ENCODE assay signal across 8 mouse cellular contexts in genomic region chr8:12872983-12873356, GRCm38 (mm10). TPM values are rescaled to one million over a fixed set of nuclear protein-coding genes. Genes with fewer than 3 reads are reported as not detected.
DNase-seq lines count a peak whose midpoint lies in the region; ATAC-seq and TF ChIP-seq lines count a peak whose summit lies in the region.

No protein-coding gene starts in this region.

- no peaks in the 10 kb centered on the region for H3K9me3 ChIP-seq in heart, postnatal 0 days (replicated peaks; ENCODE audit: control insufficient read depth, low read length)
- H3K9me3 ChIP-seq in hindbrain, embryonic 12.5 days (replicated peaks): no peaks in the 10 kb centered on the region
- H3K9me3 ChIP-seq in midbrain, embryonic 13.5 days: no peaks in the 10 kb centered on the region

- peaks cover 16% of the 10 kb centered on the region for H3K4me1 ChIP-seq in heart, postnatal 0 days (ENCODE audit: control insufficient read depth, insufficient read depth)
- peaks cover 45% of the 10 kb centered on the region for H3K4me1 ChIP-seq in hindbrain, embryonic 12.5 days
- peaks cover 65% of the 10 kb centered on the region for H3K4me1 ChIP-seq in midbrain, embryonic 13.5 days (replicated peaks)

- DNase-seq in heart, postnatal 0 days (ENCODE audit: low spot score): no peak
- no peak for DNase-seq in heart, adult 11 months
- DNase-seq in ZHBTc4 (ENCODE audit: low read depth, low spot score): peak; percentile 62
- no peak for DNase-seq in spleen, postnatal 4 days (ENCODE audit: low spot score in 2 of 2)
- no peak for DNase-seq in ovary, postnatal 36 days (ENCODE audit: low spot score)

- no peak for TF ChIP-seq EP300 in heart, postnatal 0 days (IDR thresholded peaks at IDR 0.05; ENCODE audit: low read depth)

- H3K4me3 ChIP-seq in heart, postnatal 0 days (ENCODE audit: low read depth, low read length): peak overlapping the region; percentile 49
- peak overlapping the region; percentile 42 for H3K4me3 ChIP-seq in hindbrain, embryonic 12.5 days
- H3K4me3 ChIP-seq in midbrain, embryonic 13.5 days (replicated peaks): peak overlapping the region; percentile 58

- H3K4me2 ChIP-seq in heart, postnatal 0 days (ENCODE audit: low read depth, low read length): peak overlapping the region; percentile 75
- peak overlapping the region; percentile 66 for H3K4me2 ChIP-seq in hindbrain, embryonic 12.5 days (replicated peaks)
- peak overlapping the region; percentile 75 for H3K4me2 ChIP-seq in midbrain, embryonic 13.5 days (replicated peaks)

- H3K36me3 ChIP-seq in heart, postnatal 0 days (replicated peaks; ENCODE audit: control insufficient read depth, insufficient read depth, low read length): no peaks in the 10 kb centered on the region
- H3K36me3 ChIP-seq in hindbrain, embryonic 12.5 days: no peaks in the 10 kb centered on the region
- no peaks in the 10 kb centered on the region for H3K36me3 ChIP-seq in midbrain, embryonic 13.5 days

- no peak for ATAC-seq in heart, postnatal 0 days (ENCODE audit: insufficient read depth, low read depth)
- no peak; the same call in none of the 2 replicates for ATAC-seq in hindbrain, embryonic 12.5 days (ENCODE audit: low FRiP score)
- ATAC-seq in midbrain, embryonic 13.5 days: no peak
- ATAC-seq in inflammation-experienced regulatory T-cells, adult 6 months: no peak

- 16% methylated on average over 8 of the region's 9 CpGs for WGBS in heart, postnatal 0 days
- 6% methylated on average over 9 of the region's 9 CpGs for WGBS in hindbrain, embryonic 12.5 days
- WGBS in midbrain, embryonic 13.5 days: 5% methylated on average over 8 of the region's 9 CpGs

- no peak overlapping the region for H3K27ac ChIP-seq in heart, postnatal 0 days (ENCODE audit: low read depth)
- H3K27ac ChIP-seq in hindbrain, embryonic 12.5 days: no peak overlapping the region
- 0 out of 2 replicates have a peak overlapping the region, but pooled peaks have one; percentile 70 for H3K27ac ChIP-seq in midbrain, embryonic 13.5 days

- no peak overlapping the region for H3K9ac ChIP-seq in heart, postnatal 0 days (replicated peaks; ENCODE audit: low read depth, low read length)
- H3K9ac ChIP-seq in hindbrain, embryonic 12.5 days: 0 out of 2 replicates have a peak overlapping the region, but pooled peaks have one; percentile 67
- H3K9ac ChIP-seq in midbrain, embryonic 13.5 days (replicated peaks): peak overlapping the region; percentile 68

- no peak for TF ChIP-seq CTCF in heart, postnatal 0 days (IDR thresholded peaks at IDR 0.05; ENCODE audit: low read depth)

- peaks cover 14% of the 10 kb centered on the region; the same call in 1 of the 2 replicates for H3K27me3 ChIP-seq in heart, postnatal 0 days (ENCODE audit: control insufficient read depth, insufficient read depth, low read length)
- H3K27me3 ChIP-seq in hindbrain, embryonic 12.5 days: 0 out of 2 replicates have a peak, but pooled peaks cover 3% of the 10 kb centered on the region
- no peaks in the 10 kb centered on the region for H3K27me3 ChIP-seq in midbrain, embryonic 13.5 days

RNA-seq across cellular contexts. Expression of gene Mcf2l, which starts 0.6 kb away (rescaled TPM):
- 22.1 and 22.9 TPM in 2 replicates for total RNA-seq in heart, postnatal 0 days (2014; rRNA removed; ENCODE audit: low replicate concordance)
- polyA plus RNA-seq in heart, postnatal 0 days (2015; fragmentation: Nextera tagmentation; extraction: Ambion mirVana): 6.6 and 7.5 TPM in 2 replicates
- 98.3 TPM in 2 replicates for polyA plus RNA-seq in hindbrain, embryonic 12.5 days (2016; fragmentation: Nextera tagmentation; extraction: Ambion mirVana)
- polyA plus RNA-seq in midbrain, embryonic 13.5 days (2015; fragmentation: Nextera tagmentation; extraction: Ambion mirVana): 130 and 141 TPM in 2 replicates
- under 1 TPM in 1 of 3 experiments, not detected in 2; 0.51 TPM for polyA plus RNA-seq in inflammation-experienced regulatory T-cells, adult 6 months (2017; shearing (Covaris generic))

Comparison
In these comparisons a context has a peak if more than half of its experiments do, and no peak if none do; other contexts are left out.
1. RNA of gene Mcf2l, which starts 0.6 kb away (polyA plus RNA-seq): 130 to 141 TPM in midbrain, embryonic 13.5 days and 98.3 TPM in hindbrain, embryonic 12.5 days; 6.6 to 7.5 TPM in heart, postnatal 0 days and 0.51 TPM in inflammation-experienced regulatory T-cells, adult 6 months; every median in the first group is over 10 times any median in the second.
2. Peak in every context shown above with its lines, with median percentiles within 50 percentile points of each other: H3K4me2 ChIP-seq and H3K4me3 ChIP-seq.